Mouse (Mus musculus) hindbrain, embryonic 14.5 days (tissue): Measurements from ENCODE around the gene Glyat. TPM values are rescaled to one million over a fixed set of nuclear protein-coding genes. Genes with fewer than 3 reads are reported as not detected.

Experiments
- ATAC-seq: fragments of 200-750 bp; cut with Nextera tagmentation; 2 replicates; pipeline ENCODE4 v1.8.0; 2017; ENCODE audit warnings: moderate number of reproducible peaks, mild to moderate bottlenecking, moderate TSS enrichment, moderate library complexity; ENCODE audit not compliant: low FRiP score
- DNase-seq: peaks from one replicate; pipeline ENCODE4 v3.0.0-alpha.2; 2015; ENCODE audit warnings: low spot score
- H3K27ac ChIP-seq: fragments of 300-500 bp; sonication (generic); 2 replicates; pipeline ENCODE4 v1.5.1; 2014; ENCODE audit warnings: mild to moderate bottlenecking, moderate library complexity
- H3K27me3 ChIP-seq: fragments of 300-500 bp; sonication (generic); 2 replicates; pipeline ENCODE4 v1.6.1; 2014; ENCODE audit warnings: mild to moderate bottlenecking, low read length, mixed read lengths; ENCODE audit not compliant: control insufficient read depth, insufficient read depth
- H3K36me3 ChIP-seq: fragments of 300-500 bp; sonication (generic); replicated peaks from 2 replicates; pipeline ENCODE4 v1.6.1; 2014; ENCODE audit not compliant: control insufficient read depth, insufficient read depth
- H3K4me1 ChIP-seq: fragments of 300-500 bp; sonication (generic); replicated peaks from 2 replicates; pipeline ENCODE4 v1.6.1; 2014; ENCODE audit warnings: antibody characterized with exemption, low read length, mixed read lengths; ENCODE audit not compliant: control insufficient read depth, insufficient read depth
- H3K4me2 ChIP-seq: fragments of 300-500 bp; sonication (generic); replicated peaks from 2 replicates; pipeline ENCODE4 v1.6.1; 2014; ENCODE audit warnings: mild to moderate bottlenecking, moderate library complexity
- H3K4me3 ChIP-seq: fragments of 300-500 bp; sonication (generic); replicated peaks from 2 replicates; pipeline ENCODE4 v1.5.1; 2014; ENCODE audit warnings: mild to moderate bottlenecking, low read length
- H3K9ac ChIP-seq: fragments of 300-500 bp; sonication (generic); 2 replicates; pipeline ENCODE4 v1.6.1; 2014
- H3K9me3 ChIP-seq: fragments of 300-500 bp; sonication (generic); 2 replicates; pipeline ENCODE4 v1.6.1; 2016; ENCODE audit warnings: low read length; ENCODE audit not compliant: control insufficient read depth
- WGBS: fragments of 180-500 bp; shearing (Covaris S2); extraction: QIAGEN DNeasy Blood & Tissue Kit; methylation state at CpG from one replicate; pipeline ENCODE4 v1.1.7; 2014; 5-methylcytosine and 5-hydroxymethylcytosine counted together
- polyA plus RNA-seq: library from polyadenylated mRNA; unstranded; fragments of >200 nt; fragmentation: Nextera tagmentation; extraction: Ambion mirVana; gene quantifications from 2 replicates; pipeline ENCODE4 v1.2.1, GENCODE M21; 2014

The Glyat gene
- polyA plus RNA-seq, 1 experiment from 2014 or later, result not detected

DNA sequence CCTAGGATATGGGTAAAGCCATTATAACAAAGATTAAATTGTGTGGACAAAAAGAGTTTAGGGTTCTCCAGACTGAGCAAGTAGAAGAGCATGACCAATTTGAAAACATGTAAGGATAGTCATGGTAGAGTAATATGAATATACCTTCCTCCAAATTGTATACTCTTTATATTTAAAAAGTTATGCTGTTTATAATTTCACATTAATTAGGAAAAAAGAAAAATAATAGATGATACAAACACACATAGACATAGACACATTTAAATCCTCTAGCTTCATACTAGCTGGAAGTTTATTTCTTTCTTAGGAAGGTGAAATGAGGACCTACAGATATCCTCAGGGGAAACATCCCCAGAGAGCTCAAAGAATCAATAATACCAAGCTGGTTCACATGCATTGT lies 37.0 kb downstream of the Glyat start, which contains the start of gene Olfr1442:
Olfr1442 (plus strand) TSS at position 301 of the 400 bp plus-strand sequence.
- H3K4me2 ChIP-seq, result no peak within 1 kb of the TSS
- no peaks in the 10 kb centered on the region for H3K4me1 ChIP-seq
- no peak for ATAC-seq
- DNase-seq, result no peak
- H3K9me3 ChIP-seq, result no peaks in the 10 kb centered on the region
- no peak within 1 kb of the TSS for H3K4me3 ChIP-seq
- no peak within 1 kb of the TSS for H3K9ac ChIP-seq
- no peaks in the 10 kb centered on the region for H3K36me3 ChIP-seq
- no peak within 1 kb of the TSS for H3K27ac ChIP-seq
- H3K27me3 ChIP-seq, result no peaks in the 10 kb centered on the region

DNA sequence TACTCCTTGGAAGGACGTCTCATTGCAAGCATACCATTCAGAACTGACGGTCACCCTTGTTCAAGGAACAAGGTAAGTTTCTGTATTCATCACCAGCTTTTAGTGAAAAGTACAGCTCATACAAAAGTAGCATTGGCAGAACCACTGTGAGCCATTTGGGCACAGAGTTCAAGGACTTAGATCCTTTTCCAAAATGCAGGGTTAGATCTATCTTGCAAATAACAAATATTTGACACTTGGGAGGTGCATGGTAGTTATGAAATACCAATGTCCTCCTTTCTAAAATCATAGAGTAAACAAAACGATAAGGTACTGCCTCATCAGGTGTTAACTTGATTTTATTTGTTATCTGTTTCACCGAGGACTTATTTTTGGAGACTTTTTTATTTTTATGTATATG lies 37.9 kb downstream of the Glyat start:
- Histone ChIP-seq H3K36me3 (no peaks in the 10 kb centered on the region), H3K9me3 (no peaks in the 10 kb centered on the region), H3K9ac (no peak overlapping the region), H3K4me1 (no peaks in the 10 kb centered on the region), H3K4me2 (no peak overlapping the region), H3K4me3 (no peak overlapping the region), H3K27me3 (no peaks in the 10 kb centered on the region), H3K27ac (no peak overlapping the region)
- DNase-seq, result no peak
- ATAC-seq, result no peak
- 84% methylated on average over 4 of the region's 4 CpGs for WGBS

DNA sequence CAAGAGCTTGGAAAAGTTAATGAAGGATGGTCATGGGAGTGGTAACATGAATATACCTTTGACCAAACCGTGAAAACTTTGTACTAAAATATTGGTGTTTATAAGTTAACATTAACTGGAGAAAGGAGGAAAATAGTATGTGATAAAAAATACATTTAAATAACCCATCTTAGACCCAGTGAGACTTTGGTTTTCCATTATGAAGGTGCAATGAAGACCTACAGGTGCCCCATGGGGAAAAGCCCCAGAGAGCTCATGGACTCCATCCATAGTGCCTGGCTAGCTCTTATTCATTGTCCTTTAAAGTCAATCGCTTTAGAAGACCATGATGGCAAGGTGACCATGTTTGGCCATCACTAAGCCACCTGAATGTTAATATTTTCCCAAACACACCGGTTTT lies 44.7 kb downstream of the Glyat start, which contains the start of gene Olfr1443:
Olfr1443 (plus strand) TSS at position 301 of the 400 bp plus-strand sequence.
- 72% methylated on average over 3 of the region's 3 CpGs for WGBS

DNA sequence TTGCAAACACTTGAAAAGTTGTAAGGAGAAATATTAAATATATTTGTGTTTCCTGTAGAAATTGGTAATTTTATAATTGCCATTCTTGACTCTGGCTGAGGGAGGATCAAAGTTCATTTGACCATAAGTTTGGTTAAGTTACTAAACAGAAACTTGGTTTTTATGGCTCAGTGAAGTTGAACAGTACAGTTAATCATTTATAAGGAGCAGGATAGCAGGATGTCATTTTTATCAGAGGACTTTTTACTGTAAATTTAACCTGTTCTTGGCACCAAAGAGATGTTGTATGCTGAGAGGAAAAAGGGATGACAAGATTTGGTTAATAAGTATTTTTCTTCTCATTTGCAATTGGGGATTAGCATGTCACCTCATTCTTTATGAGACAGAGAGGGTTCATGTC lies 51.5 kb downstream of the Glyat start:
- Histone ChIP-seq H3K4me3 (no peak overlapping the region), H3K9ac (no peak overlapping the region)

More for the DNA sequence above, 44.7 kb downstream of the Glyat start, which contains the start of gene Olfr1443:
- DNase-seq, result no peak
- Histone ChIP-seq H3K9me3 (no peaks in the 10 kb centered on the region), H3K27me3 (no peaks in the 10 kb centered on the region), H3K4me1 (no peaks in the 10 kb centered on the region), H3K9ac (no peak within 1 kb of the TSS), H3K4me3 (no peak within 1 kb of the TSS), H3K4me2 (no peak within 1 kb of the TSS), H3K27ac (no peak within 1 kb of the TSS), H3K36me3 (no peaks in the 10 kb centered on the region)
- ATAC-seq, result no peak

DNA sequence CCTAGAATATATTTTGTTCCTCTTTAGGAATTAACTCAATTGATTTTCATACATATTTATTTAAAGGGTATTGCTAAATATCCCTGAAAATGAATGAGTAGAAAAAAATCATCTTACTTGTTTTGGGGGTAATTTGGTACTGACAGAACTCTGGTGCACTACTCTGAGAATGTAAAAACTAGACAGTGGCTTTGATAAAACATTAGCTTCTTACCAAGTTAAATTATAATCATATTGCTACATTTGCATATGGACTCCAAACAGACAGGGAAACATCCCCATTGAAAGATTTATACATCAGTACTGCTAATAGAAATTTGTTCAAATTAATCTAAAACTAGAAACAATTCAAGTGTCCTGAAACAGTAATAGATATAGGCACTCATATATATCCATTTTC lies 52.1 kb downstream of the Glyat start:
- H3K4me2 ChIP-seq, result no peak overlapping the region
- ATAC-seq (no peak), DNase-seq (no peak)
- no peaks in the 10 kb centered on the region for H3K9me3 ChIP-seq
- H3K4me1 ChIP-seq, result no peaks in the 10 kb centered on the region
- H3K4me3 ChIP-seq, result no peak overlapping the region
- H3K27me3 ChIP-seq, result no peaks in the 10 kb centered on the region
- no peaks in the 10 kb centered on the region for H3K36me3 ChIP-seq
- no peak overlapping the region for H3K27ac ChIP-seq
- no peak overlapping the region for H3K9ac ChIP-seq

More for the DNA sequence above, 51.5 kb downstream of the Glyat start:
- ATAC-seq (no peak), DNase-seq (no peak)
- H3K4me2 ChIP-seq, result no peak overlapping the region
- no peaks in the 10 kb centered on the region for H3K9me3 ChIP-seq
- no peaks in the 10 kb centered on the region for H3K27me3 ChIP-seq
- H3K36me3 ChIP-seq, result no peaks in the 10 kb centered on the region
- no peak overlapping the region for H3K27ac ChIP-seq
- no peaks in the 10 kb centered on the region for H3K4me1 ChIP-seq

DNA sequence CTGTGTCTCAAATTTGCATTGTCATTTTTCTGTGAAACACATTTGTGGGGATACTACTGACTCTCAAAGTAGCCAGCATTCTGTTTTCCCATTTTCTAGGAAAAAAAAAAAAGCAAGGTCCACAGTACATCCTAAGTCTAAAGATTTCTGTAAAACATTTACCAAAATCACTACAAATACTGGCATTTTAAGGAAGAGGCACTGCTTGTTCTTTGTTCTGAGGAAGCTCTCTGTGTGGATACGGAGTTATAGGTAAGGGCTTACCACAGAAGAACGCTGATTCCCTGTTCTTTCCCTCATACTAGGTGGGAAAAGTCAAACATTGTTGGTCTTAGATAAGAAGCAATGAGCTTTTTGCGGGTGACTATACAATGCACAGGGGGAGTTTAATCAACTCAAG lies 62.5 kb downstream of the Glyat start, which contains the start of gene Keg1:
Keg1 (plus strand) TSS at position 197 of the 400 bp plus-strand sequence.
- no peaks in the 10 kb centered on the region for H3K36me3 ChIP-seq

DNA sequence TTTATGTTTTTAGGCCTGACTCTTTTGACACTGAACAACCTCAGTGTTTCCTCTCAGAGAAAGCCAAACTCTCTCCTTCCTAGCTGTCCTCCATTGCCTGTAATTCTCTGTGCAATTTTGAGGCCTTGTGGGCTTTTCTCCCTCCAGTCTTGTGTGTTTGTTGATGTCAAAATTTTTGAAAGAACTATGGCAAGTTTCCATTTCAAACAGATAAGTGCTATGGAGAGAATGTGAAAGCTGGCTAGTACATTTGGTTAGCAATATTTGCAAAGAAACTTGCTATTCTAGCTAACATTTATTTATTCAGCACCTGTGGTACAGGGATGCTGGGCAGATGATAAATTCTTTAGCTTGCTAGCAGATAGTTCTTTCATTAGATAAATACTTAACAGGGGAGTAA lies 63.1 kb downstream of the Glyat start:
- no peaks in the 10 kb centered on the region for H3K27me3 ChIP-seq
- H3K4me2 ChIP-seq, result no peak overlapping the region
- DNase-seq (no peak), ATAC-seq (no peak)
- H3K9ac ChIP-seq, result no peak overlapping the region
- no peaks in the 10 kb centered on the region for H3K36me3 ChIP-seq
- H3K4me3 ChIP-seq, result no peak overlapping the region
- no peaks in the 10 kb centered on the region for H3K9me3 ChIP-seq
- no peaks in the 10 kb centered on the region for H3K4me1 ChIP-seq
- no peak overlapping the region for H3K27ac ChIP-seq

More for the DNA sequence above, 62.5 kb downstream of the Glyat start, which contains the start of gene Keg1:
- Histone ChIP-seq H3K4me2 (no peak within 1 kb of the TSS), H3K27ac (no peak within 1 kb of the TSS), H3K4me1 (no peaks in the 10 kb centered on the region), H3K4me3 (no peak within 1 kb of the TSS), H3K9me3 (no peaks in the 10 kb centered on the region), H3K27me3 (no peaks in the 10 kb centered on the region), H3K9ac (no peak within 1 kb of the TSS)
- no peak for DNase-seq
- WGBS, result 91% methylated on average over 3 of the region's 3 CpGs
- no peak for ATAC-seq

Other genes starting within 250 kb of the Glyat start
- not detected in 2 replicates for gene Olfr1440, start 246.0 kb upstream of the Glyat start, polyA plus RNA-seq
- not detected in 2 replicates for gene Olfr1441, start 215.9 kb upstream of the Glyat start, polyA plus RNA-seq
- gene Pfpl, start 205.4 kb upstream of the Glyat start, polyA plus RNA-seq, result not detected in 2 replicates
- 0.91 and 1.3 TPM in 2 replicates for gene Mpeg1, start 172.5 kb upstream of the Glyat start, polyA plus RNA-seq
- gene Dtx4, start 131.9 kb upstream of the Glyat start, polyA plus RNA-seq, result 44.1 and 50.6 TPM in 2 replicates
- 7.1 and 7.5 TPM in 2 replicates for gene Fam111a, start 87.6 kb upstream of the Glyat start, polyA plus RNA-seq
- gene Gm4952, start 33.3 kb upstream of the Glyat start, polyA plus RNA-seq, result not detected in 2 replicates
- gene Olfr1442, start 37.1 kb downstream of the Glyat start, polyA plus RNA-seq, result not detected in 2 replicates
- not detected in 2 replicates for gene Olfr1443, start 44.8 kb downstream of the Glyat start, polyA plus RNA-seq
- gene Keg1, start 62.5 kb downstream of the Glyat start, polyA plus RNA-seq, result not detected in 2 replicates
- gene Cntf, start 132.3 kb downstream of the Glyat start, polyA plus RNA-seq, result 0.39 TPM in 1 of 2 replicates, not detected in the other
- 8.5 and 9.6 TPM in 2 replicates for gene Zfp91, start 162.8 kb downstream of the Glyat start, polyA plus RNA-seq
- 0.83 and 1.1 TPM in 2 replicates for gene Lpxn, start 162.9 kb downstream of the Glyat start, polyA plus RNA-seq
- gene Gm5244, start 213.4 kb downstream of the Glyat start, polyA plus RNA-seq, result not detected in 2 replicates
- not detected in 2 replicates for gene Olfr1444, start 224.0 kb downstream of the Glyat start, polyA plus RNA-seq